Mouse (Mus musculus): Measurements from ENCODE around the gene Uba52. TPM values are rescaled to one million over a fixed set of nuclear protein-coding genes. Genes with fewer than 3 reads are reported as not detected.

Gene Uba52
- polyA plus RNA-seq, 1 experiment = 770 TPM

DNA sequence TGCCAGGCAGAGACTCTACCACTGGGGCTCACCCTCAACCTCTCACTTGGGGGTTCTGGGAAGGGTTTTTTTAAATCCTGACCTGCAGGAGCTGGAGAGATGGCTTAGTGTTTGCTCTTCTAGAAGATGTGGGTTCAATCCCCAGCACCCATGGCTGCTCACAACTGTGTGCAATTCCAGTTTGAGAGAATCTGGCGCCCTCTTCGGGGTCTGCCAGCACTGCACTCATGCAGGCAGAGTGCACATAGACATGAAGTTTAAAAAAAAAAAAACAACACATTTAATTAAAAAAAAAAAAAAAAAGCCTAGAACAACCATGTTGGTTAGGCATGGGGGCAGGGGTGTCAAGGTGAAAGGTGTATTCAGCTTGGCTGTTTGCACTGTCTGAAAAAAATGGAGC lies 19.7 kb upstream of the Uba52 start:
- 83% methylated on average over 2 of the region's 2 CpGs for WGBS
- Histone ChIP-seq H3K36me3 (ENCODE audit: control insufficient read depth, insufficient read depth, low read length) (peaks cover 45% of the 10 kb centered on the region), H3K27me3 (ENCODE audit: control insufficient read depth, insufficient read depth, low read length) (no peaks in the 10 kb centered on the region), H3K4me3 (ENCODE audit: low read depth, low read length) (no peak overlapping the region), H3K27ac (ENCODE audit: insufficient read depth, low read depth, low read length) (peak overlapping the region; percentile 55), H3K4me1 (ENCODE audit: control insufficient read depth, insufficient read depth, insufficient read length, low read length) (peaks cover 13% of the 10 kb centered on the region)
- TF ChIP-seq CTCF (IDR thresholded peaks at IDR 0.05; ENCODE audit: extremely low read depth, insufficient read length, insufficient replicate concordance, low read depth, low read length) = no peak
- TF ChIP-seq POLR2A (IDR thresholded peaks at IDR 0.05; ENCODE audit: low read depth, low read length) = no peak

DNA sequence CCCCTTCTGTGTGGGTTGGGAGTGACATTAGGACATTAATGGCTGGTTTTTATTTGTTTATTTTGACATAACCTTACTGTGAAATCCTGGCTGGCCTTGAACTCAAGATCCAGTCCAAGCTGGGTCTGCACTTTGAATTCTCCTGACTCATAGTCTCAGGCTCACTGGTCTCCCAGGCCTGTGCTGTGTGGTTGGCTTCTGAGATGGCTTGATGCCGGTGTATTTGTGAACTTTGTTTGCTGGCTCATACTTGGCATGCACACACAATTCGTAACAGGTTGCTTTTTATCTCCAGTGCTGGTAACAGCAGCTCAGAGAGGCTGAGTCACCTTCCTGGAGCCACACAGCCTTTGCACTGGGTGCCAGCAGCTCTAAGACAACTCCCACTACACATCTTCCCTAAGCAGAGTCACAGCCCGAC lies 19.1 kb upstream of the Uba52 start:
- 46% methylated on average over 3 of the region's 3 CpGs for WGBS
- no peaks in the 10 kb centered on the region for H3K27me3 ChIP-seq (ENCODE audit: control insufficient read depth, insufficient read depth, low read length)
- H3K4me1 ChIP-seq (ENCODE audit: control insufficient read depth, insufficient read depth, insufficient read length, low read length) = peaks cover 13% of the 10 kb centered on the region
- peak overlapping the region; percentile 83 for H3K27ac ChIP-seq (ENCODE audit: insufficient read depth, low read depth, low read length)
- H3K36me3 ChIP-seq (ENCODE audit: control insufficient read depth, insufficient read depth, low read length) = peaks cover 40% of the 10 kb centered on the region
- TF ChIP-seq CTCF (IDR thresholded peaks at IDR 0.05; ENCODE audit: extremely low read depth, insufficient read length, insufficient replicate concordance, low read depth, low read length) (no peak), POLR2A (IDR thresholded peaks at IDR 0.05; ENCODE audit: low read depth, low read length) (no peak)
- H3K4me3 ChIP-seq (ENCODE audit: low read depth, low read length) = no peak overlapping the region

DNA sequence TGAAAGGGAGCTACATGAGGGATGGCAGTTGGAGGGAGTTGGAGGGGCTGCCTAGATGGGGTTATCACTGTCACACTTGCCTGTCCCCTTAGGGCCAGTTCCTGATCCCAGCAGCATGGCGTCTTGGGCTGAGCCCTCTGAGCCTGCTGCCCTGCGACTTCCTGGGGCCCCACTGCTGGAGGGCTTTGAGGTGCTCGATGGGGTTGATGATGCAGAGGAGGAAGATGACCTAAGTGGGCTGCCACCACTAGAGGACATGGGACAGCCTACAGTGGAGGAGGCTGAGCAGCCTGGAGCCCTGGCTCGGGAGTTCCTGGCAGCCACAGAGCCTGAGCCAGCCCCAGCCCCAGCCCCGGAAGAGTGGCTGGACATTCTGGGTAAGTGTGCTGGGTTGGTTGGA lies 18.7 kb upstream of the Uba52 start:
- H3K4me1 ChIP-seq (ENCODE audit: control insufficient read depth, insufficient read depth, insufficient read length, low read length) = peaks cover 13% of the 10 kb centered on the region
- no peak for TF ChIP-seq CTCF (IDR thresholded peaks at IDR 0.05; ENCODE audit: extremely low read depth, insufficient read length, insufficient replicate concordance, low read depth, low read length)
- TF ChIP-seq POLR2A (IDR thresholded peaks at IDR 0.05; ENCODE audit: low read depth, low read length) = no peak
- H3K27ac ChIP-seq (ENCODE audit: insufficient read depth, low read depth, low read length) = peak overlapping the region; percentile 83
- 62% methylated on average over 5 of the region's 5 CpGs for WGBS
- H3K4me3 ChIP-seq (ENCODE audit: low read depth, low read length) = 0 out of 2 replicates have a peak overlapping the region, but pooled peaks have one; percentile 3
- no peaks in the 10 kb centered on the region for H3K27me3 ChIP-seq (ENCODE audit: control insufficient read depth, insufficient read depth, low read length)
- peaks cover 35% of the 10 kb centered on the region for H3K36me3 ChIP-seq (ENCODE audit: control insufficient read depth, insufficient read depth, low read length)

- Histone ChIP-seq H3K27ac (ENCODE audit: insufficient read depth, low read depth, low read length) (peak overlapping the region; percentile 93), H3K4me1 (ENCODE audit: control insufficient read depth, insufficient read depth, insufficient read length, low read length) (peaks cover 17% of the 10 kb centered on the region), H3K27me3 (ENCODE audit: control insufficient read depth, insufficient read depth, low read length) (no peaks in the 10 kb centered on the region), H3K4me3 (ENCODE audit: low read depth, low read length) (peak overlapping the region; percentile 95), H3K36me3 (ENCODE audit: control insufficient read depth, insufficient read depth, low read length) (peaks cover 29% of the 10 kb centered on the region)
- TF ChIP-seq POLR2A (IDR thresholded peaks at IDR 0.05; ENCODE audit: low read depth, low read length) (no peak), CTCF (IDR thresholded peaks at IDR 0.05; ENCODE audit: extremely low read depth, insufficient read length, insufficient replicate concordance, low read depth, low read length) (no peak)
- 8% methylated on average over 13 of the region's 13 CpGs for WGBS
These were observed 17.7 kb upstream of the Uba52 start for GRCm38 (mm10) chr8:70528182-70528797.

GRCm38 (mm10) chr8:70527512-70528181 lies 17.0 kb upstream of the Uba52 start, which contains the start of the genes Fkbp8 and Kxd1:
Gene Fkbp8 (plus strand): TSS chr8:70527724.
Gene Kxd1 (minus strand): TSS chr8:70527956.
- TF ChIP-seq CTCF (IDR thresholded peaks at IDR 0.05; ENCODE audit: extremely low read depth, insufficient read length, insufficient replicate concordance, low read depth, low read length) = no peak
- TF ChIP-seq POLR2A (IDR thresholded peaks at IDR 0.05; ENCODE audit: low read depth, low read length) = 0 out of 2 replicates have a peak, but pooled peaks have one; percentile 10
- H3K4me1 ChIP-seq (ENCODE audit: control insufficient read depth, insufficient read depth, insufficient read length, low read length) = peaks cover 17% of the 10 kb centered on the region
- H3K36me3 ChIP-seq (ENCODE audit: control insufficient read depth, insufficient read depth, low read length) = peaks cover 25% of the 10 kb centered on the region
- H3K27ac ChIP-seq (ENCODE audit: insufficient read depth, low read depth, low read length) = peak within 1 kb of the TSS; percentile 93
- H3K4me3 ChIP-seq (ENCODE audit: low read depth, low read length) = peak within 1 kb of the TSS; percentile 95
- under 1% methylated on average over 61 of the region's 61 CpGs for WGBS
- H3K27me3 ChIP-seq (ENCODE audit: control insufficient read depth, insufficient read depth, low read length) = no peaks in the 10 kb centered on the region

GRCm38 (mm10) chr8:70527111-70527511 lies 16.5 kb upstream of the Uba52 start:
- WGBS = 1% methylated on average over 8 of the region's 8 CpGs

More at GRCm38 (mm10) chr8:70527111-70527511, 16.5 kb upstream of the Uba52 start:
- TF ChIP-seq POLR2A (IDR thresholded peaks at IDR 0.05; ENCODE audit: low read depth, low read length) (no peak), CTCF (IDR thresholded peaks at IDR 0.05; ENCODE audit: extremely low read depth, insufficient read length, insufficient replicate concordance, low read depth, low read length) (peak; percentile 14; the same call in 1 of the 2 replicates)
- no peaks in the 10 kb centered on the region for H3K27me3 ChIP-seq (ENCODE audit: control insufficient read depth, insufficient read depth, low read length)
- peaks cover 17% of the 10 kb centered on the region for H3K4me1 ChIP-seq (ENCODE audit: control insufficient read depth, insufficient read depth, insufficient read length, low read length)
- H3K36me3 ChIP-seq (ENCODE audit: control insufficient read depth, insufficient read depth, low read length) = peaks cover 20% of the 10 kb centered on the region
- H3K4me3 ChIP-seq (ENCODE audit: low read depth, low read length) = peak overlapping the region; percentile 95
- H3K27ac ChIP-seq (ENCODE audit: insufficient read depth, low read depth, low read length) = peak overlapping the region; percentile 58
